Mouse (Mus musculus): ENCODE data around the gene Szrd1.

The Szrd1 gene

GRCm38 (mm10) chr4:141139116-141139970, at the start of gene Szrd1:
Gene Szrd1 (minus strand): TSS chr4:141139775.
- peak; percentile 97 to 99 for DNase-seq (ENCODE audit: low spot score in 2 of 2)

GRCm38 (mm10) chr4:141186923-141187836, 47.6 kb upstream of the Szrd1 start:
- no peak for DNase-seq (ENCODE audit: low spot score in 2 of 2)

GRCm38 (mm10) chr4:141184426-141184825, 44.9 kb upstream of the Szrd1 start:
- no peak for DNase-seq (ENCODE audit: low spot score in 2 of 2)

GRCm38 (mm10) chr4:141183932-141184331, 44.4 kb upstream of the Szrd1 start:
- DNase-seq (ENCODE audit: low spot score in 2 of 2) = no peak

- DNase-seq (ENCODE audit: low spot score in 2 of 2) = no peak
Observed at GRCm38 (mm10) chr4:141181981-141182380, 42.4 kb upstream of the Szrd1 start.

- DNase-seq (ENCODE audit: low spot score in 2 of 2) = no peak
Observed at GRCm38 (mm10) chr4:141180831-141181230, 41.3 kb upstream of the Szrd1 start.

GRCm38 (mm10) chr4:141178500-141178899, 38.9 kb upstream of the Szrd1 start:
- DNase-seq (ENCODE audit: low spot score in 2 of 2) = no peak

- no peak for DNase-seq (ENCODE audit: low spot score in 2 of 2)
Observed at GRCm38 (mm10) chr4:141176328-141176838, 36.8 kb upstream of the Szrd1 start.

- no peak for DNase-seq (ENCODE audit: low spot score in 2 of 2)
Observed at GRCm38 (mm10) chr4:141175783-141176182, 36.2 kb upstream of the Szrd1 start.

- DNase-seq (ENCODE audit: low spot score in 2 of 2) = no peak
Observed at GRCm38 (mm10) chr4:141172121-141172520, 32.5 kb upstream of the Szrd1 start.

GRCm38 (mm10) chr4:141167156-141167555, 27.6 kb upstream of the Szrd1 start:
- DNase-seq (ENCODE audit: low spot score in 2 of 2) = no peak

- DNase-seq (ENCODE audit: low spot score in 2 of 2) = no peak
Observed at GRCm38 (mm10) chr4:141165744-141166292, 26.2 kb upstream of the Szrd1 start.

GRCm38 (mm10) chr4:141163729-141164128, 24.2 kb upstream of the Szrd1 start:
- DNase-seq (ENCODE audit: low spot score in 2 of 2) = no peak

- no peak for DNase-seq (ENCODE audit: low spot score in 2 of 2)
Observed at GRCm38 (mm10) chr4:141161699-141162208, 22.2 kb upstream of the Szrd1 start.

- DNase-seq (ENCODE audit: low spot score in 2 of 2) = no peak
Observed at GRCm38 (mm10) chr4:141160193-141160592, 20.6 kb upstream of the Szrd1 start.

- no peak for DNase-seq (ENCODE audit: low spot score in 2 of 2)
Observed at GRCm38 (mm10) chr4:141159666-141160065, 20.1 kb upstream of the Szrd1 start.

- DNase-seq (ENCODE audit: low spot score in 2 of 2) = no peak
Observed at GRCm38 (mm10) chr4:141159093-141159492, 19.5 kb upstream of the Szrd1 start.

GRCm38 (mm10) chr4:141158609-141159008, 19.0 kb upstream of the Szrd1 start:
- DNase-seq (ENCODE audit: low spot score in 2 of 2) = no peak

- no peak for DNase-seq (ENCODE audit: low spot score in 2 of 2)
Observed at GRCm38 (mm10) chr4:141157485-141157884, 17.9 kb upstream of the Szrd1 start.

- no peak for DNase-seq (ENCODE audit: low spot score in 2 of 2)
Observed at GRCm38 (mm10) chr4:141149116-141149515, 9.5 kb upstream of the Szrd1 start.

GRCm38 (mm10) chr4:141148009-141148801, 8.6 kb upstream of the Szrd1 start:
- peak in 1 of 2 experiments; percentile 22 for DNase-seq (ENCODE audit: low spot score in 2 of 2)

Measured in natural killer cell, adult 2 months (primary cell).